Mouse (Mus musculus): Measurements from ENCODE around the gene Il24. TPM values are rescaled to one million over a fixed set of nuclear protein-coding genes. Genes with fewer than 3 reads are reported as not detected.

Il24 gene
- polyA plus RNA-seq, 1 experiment from 2014 or later, result not detected

DNA sequence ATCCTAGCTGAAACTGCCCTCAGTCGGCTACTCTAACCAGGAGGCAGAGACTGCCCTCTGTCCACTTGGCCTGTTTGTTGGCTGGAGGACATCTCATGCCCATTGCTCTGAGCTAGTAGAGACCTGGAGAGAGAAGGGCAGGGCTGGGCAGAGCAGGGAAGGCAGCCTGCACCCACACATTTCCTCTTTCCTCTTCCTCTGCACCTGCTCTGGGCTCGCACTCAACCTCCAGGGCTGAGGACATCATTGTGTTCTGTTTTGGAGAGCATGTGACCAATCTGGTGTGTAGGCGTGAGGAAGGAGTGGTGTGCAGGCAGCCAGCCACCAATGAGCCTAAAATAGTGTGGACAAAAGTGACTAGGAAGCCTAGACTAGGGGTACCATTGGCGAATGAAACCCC lies 23.0 kb downstream of the Il24 start:
- H3K27ac ChIP-seq (ENCODE audit: low read depth), result no peak overlapping the region
- TF ChIP-seq EP300 (IDR thresholded peaks at IDR 0.05; ENCODE audit: low read depth), result no peak
- no peak for TF ChIP-seq CTCF (IDR thresholded peaks at IDR 0.05; ENCODE audit: low read depth)
- H3K4me2 ChIP-seq (ENCODE audit: low read depth, low read length), result no peak overlapping the region
- ATAC-seq, result no peak
- no peaks in the 10 kb centered on the region for H3K36me3 ChIP-seq (replicated peaks; ENCODE audit: insufficient read depth, low read length)
- DNase-seq, result no peak
- H3K4me1 ChIP-seq (ENCODE audit: insufficient read depth), result no peaks in the 10 kb centered on the region; the same call in 1 of the 2 replicates
- no peak overlapping the region; the same call in 1 of the 2 replicates for H3K9ac ChIP-seq (replicated peaks)
- H3K27me3 ChIP-seq (ENCODE audit: insufficient read depth, low read length), result no peaks in the 10 kb centered on the region
- no peaks in the 10 kb centered on the region for H3K9me3 ChIP-seq (ENCODE audit: low read length)
- WGBS (ENCODE audit: insufficient replicate concordance), result 49% methylated on average over 4 of the region's 4 CpGs
- no peak overlapping the region for H3K4me3 ChIP-seq (ENCODE audit: low read depth, low read length)

DNA sequence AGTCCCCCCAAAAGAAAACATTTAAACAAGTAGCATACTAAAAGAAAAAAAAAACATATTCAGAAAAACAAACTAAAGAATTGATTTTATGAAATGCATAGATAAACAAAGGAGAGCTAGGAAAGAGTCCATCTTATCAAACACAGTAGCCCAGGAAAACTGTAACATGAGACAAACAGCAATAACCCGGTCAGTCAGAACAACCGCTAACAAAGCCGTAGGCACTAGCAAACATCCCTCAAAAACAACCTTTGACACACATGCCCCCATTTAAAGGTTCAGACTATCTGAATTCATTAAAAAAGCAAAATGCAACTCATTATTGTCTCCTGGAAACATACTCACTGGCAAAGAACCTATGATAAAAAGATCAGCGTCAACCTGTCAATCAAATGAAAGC lies 29.8 kb downstream of the Il24 start:
- Histone ChIP-seq H3K36me3 (replicated peaks; ENCODE audit: insufficient read depth, low read length) (no peaks in the 10 kb centered on the region), H3K4me3 (ENCODE audit: low read depth, low read length) (no peak overlapping the region), H3K27me3 (ENCODE audit: insufficient read depth, low read length) (no peaks in the 10 kb centered on the region), H3K9ac (replicated peaks) (no peak overlapping the region), H3K4me1 (ENCODE audit: insufficient read depth) (no peaks in the 10 kb centered on the region), H3K27ac (ENCODE audit: low read depth) (peak overlapping the region; percentile 78), H3K9me3 (ENCODE audit: low read length) (no peaks in the 10 kb centered on the region), H3K4me2 (ENCODE audit: low read depth, low read length) (no peak overlapping the region)
- no peak for DNase-seq
- TF ChIP-seq CTCF (IDR thresholded peaks at IDR 0.05; ENCODE audit: low read depth) (no peak), EP300 (IDR thresholded peaks at IDR 0.05; ENCODE audit: low read depth) (no peak)
- ATAC-seq, result peak; percentile 84
- 55% methylated on average over 4 of the region's 4 CpGs for WGBS (ENCODE audit: insufficient replicate concordance)

DNA sequence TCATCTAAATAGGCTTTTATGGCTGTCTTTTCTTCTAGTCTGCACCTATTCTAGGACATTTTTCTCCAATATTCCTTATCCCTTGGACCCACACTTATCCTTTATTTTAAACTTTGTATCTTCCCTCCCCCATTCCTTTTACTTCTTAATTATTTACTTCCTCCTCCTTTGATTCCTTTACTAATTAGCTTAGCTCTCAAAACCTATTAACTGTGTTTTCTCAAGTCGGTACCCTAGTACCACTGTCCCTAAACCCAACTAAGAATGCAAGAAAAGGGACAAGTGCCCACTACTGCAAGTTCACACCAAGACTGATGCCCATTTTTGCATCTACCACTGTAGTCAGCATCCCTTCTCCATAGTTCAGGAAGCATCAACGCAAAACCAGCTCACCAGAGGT lies 31.5 kb downstream of the Il24 start:
- no peak overlapping the region for H3K4me3 ChIP-seq (ENCODE audit: low read depth, low read length)
- ATAC-seq (no peak), DNase-seq (no peak)
- TF ChIP-seq CTCF (IDR thresholded peaks at IDR 0.05; ENCODE audit: low read depth) (no peak), EP300 (IDR thresholded peaks at IDR 0.05; ENCODE audit: low read depth) (no peak)
- H3K27me3 ChIP-seq (ENCODE audit: insufficient read depth, low read length), result no peaks in the 10 kb centered on the region
- no peak overlapping the region for H3K9ac ChIP-seq (replicated peaks)
- H3K9me3 ChIP-seq (ENCODE audit: low read length), result no peaks in the 10 kb centered on the region
- H3K4me2 ChIP-seq (ENCODE audit: low read depth, low read length), result no peak overlapping the region
- H3K27ac ChIP-seq (ENCODE audit: low read depth), result no peak overlapping the region
- WGBS (ENCODE audit: insufficient replicate concordance), result 77% methylated on average over 2 of the region's 2 CpGs
- no peaks in the 10 kb centered on the region for H3K36me3 ChIP-seq (replicated peaks; ENCODE audit: insufficient read depth, low read length)
- H3K4me1 ChIP-seq (ENCODE audit: insufficient read depth), result no peaks in the 10 kb centered on the region

GRCm38 (mm10) chr1:130854819-130855218 lies 32.4 kb downstream of the Il24 start:
- no peaks in the 10 kb centered on the region for H3K9me3 ChIP-seq (ENCODE audit: low read length)
- no peaks in the 10 kb centered on the region for H3K36me3 ChIP-seq (replicated peaks; ENCODE audit: insufficient read depth, low read length)
- DNase-seq, result no peak
- no peak overlapping the region for H3K9ac ChIP-seq (replicated peaks)
- H3K27me3 ChIP-seq (ENCODE audit: insufficient read depth, low read length), result no peaks in the 10 kb centered on the region
- H3K4me3 ChIP-seq (ENCODE audit: low read depth, low read length), result no peak overlapping the region
- 76% methylated on average over 9 of the region's 9 CpGs for WGBS (ENCODE audit: insufficient replicate concordance)
- TF ChIP-seq CTCF (IDR thresholded peaks at IDR 0.05; ENCODE audit: low read depth), result no peak
- no peak for TF ChIP-seq EP300 (IDR thresholded peaks at IDR 0.05; ENCODE audit: low read depth)
- no peak for ATAC-seq
- H3K4me2 ChIP-seq (ENCODE audit: low read depth, low read length), result no peak overlapping the region
- H3K27ac ChIP-seq (ENCODE audit: low read depth), result no peak overlapping the region
- no peaks in the 10 kb centered on the region for H3K4me1 ChIP-seq (ENCODE audit: insufficient read depth)

DNA sequence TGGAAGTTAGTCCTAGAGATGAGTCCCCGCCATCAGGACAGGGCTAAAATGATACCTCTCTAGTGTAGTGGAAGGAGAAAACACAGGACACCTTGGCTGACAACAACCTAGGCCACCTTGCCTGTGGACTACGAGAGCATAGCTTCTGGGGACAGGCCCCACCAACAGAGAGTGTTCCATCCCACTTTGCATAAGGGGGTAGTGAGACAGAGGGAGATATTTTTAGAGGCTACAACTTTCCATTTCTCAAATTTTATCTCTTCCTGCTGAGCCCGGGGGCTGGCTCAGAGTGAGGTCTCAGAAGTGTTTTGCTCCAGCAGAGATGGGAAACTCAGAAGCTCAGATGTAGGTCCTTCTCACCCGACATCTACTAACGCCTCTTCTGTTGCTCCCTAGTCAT lies 36.8 kb downstream of the Il24 start:
- H3K36me3 ChIP-seq (replicated peaks; ENCODE audit: insufficient read depth, low read length), result no peaks in the 10 kb centered on the region
- peak overlapping the region; percentile 16; the same call in 1 of the 2 replicates for H3K27ac ChIP-seq (ENCODE audit: low read depth)
- no peak for DNase-seq
- no peak overlapping the region for H3K4me2 ChIP-seq (ENCODE audit: low read depth, low read length)
- TF ChIP-seq EP300 (IDR thresholded peaks at IDR 0.05; ENCODE audit: low read depth) (no peak), CTCF (IDR thresholded peaks at IDR 0.05; ENCODE audit: low read depth) (no peak)
- H3K4me1 ChIP-seq (ENCODE audit: insufficient read depth), result no peaks in the 10 kb centered on the region
- H3K27me3 ChIP-seq (ENCODE audit: insufficient read depth, low read length), result no peaks in the 10 kb centered on the region
- H3K9ac ChIP-seq (replicated peaks), result no peak overlapping the region
- no peak for ATAC-seq
- H3K4me3 ChIP-seq (ENCODE audit: low read depth, low read length), result no peak overlapping the region
- H3K9me3 ChIP-seq (ENCODE audit: low read length), result no peaks in the 10 kb centered on the region
- WGBS (ENCODE audit: insufficient replicate concordance), result 56% methylated on average over 5 of the region's 5 CpGs

DNA sequence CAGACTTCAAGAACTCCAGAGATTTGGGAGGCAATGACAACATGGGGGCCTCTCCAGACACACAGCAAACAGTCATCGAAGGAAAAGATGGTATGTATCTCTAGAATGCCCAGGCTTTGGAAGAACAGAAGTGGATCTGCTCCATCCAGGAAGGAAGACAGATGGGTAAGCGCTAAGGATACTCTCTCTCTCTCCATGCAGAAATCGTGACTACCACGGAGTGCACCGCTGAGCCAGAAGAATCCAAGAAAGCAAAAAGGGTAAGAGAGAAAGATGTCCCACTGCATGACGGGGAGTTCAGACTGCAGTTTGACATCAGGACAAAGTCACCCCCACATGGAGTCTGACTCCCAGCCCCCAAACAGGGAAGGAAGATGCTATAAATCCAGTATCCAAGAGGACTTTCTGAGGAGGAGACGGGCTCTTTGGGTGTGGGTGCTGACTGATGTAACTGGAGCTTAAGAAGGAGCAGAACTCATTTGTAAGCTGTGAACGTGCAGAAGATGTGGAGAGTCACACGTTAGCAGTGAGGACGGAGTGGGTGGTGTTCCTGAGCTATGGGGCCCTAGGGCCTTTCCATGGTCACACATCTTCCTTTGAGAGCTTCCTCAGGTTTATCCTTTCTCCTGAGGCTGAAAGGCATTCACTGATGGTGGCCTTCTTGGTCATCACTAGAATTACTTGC lies 37.6 kb downstream of the Il24 start:
- no peaks in the 10 kb centered on the region for H3K4me1 ChIP-seq (ENCODE audit: insufficient read depth)
- H3K36me3 ChIP-seq (replicated peaks; ENCODE audit: insufficient read depth, low read length), result no peaks in the 10 kb centered on the region
- no peak for ATAC-seq
- no peaks in the 10 kb centered on the region for H3K9me3 ChIP-seq (ENCODE audit: low read length)
- no peak overlapping the region for H3K4me2 ChIP-seq (ENCODE audit: low read depth, low read length)
- WGBS (ENCODE audit: insufficient replicate concordance), result 81% methylated on average over 10 of the region's 10 CpGs
- H3K27ac ChIP-seq (ENCODE audit: low read depth), result no peak overlapping the region
- no peak overlapping the region for H3K4me3 ChIP-seq (ENCODE audit: low read depth, low read length)
- no peak overlapping the region for H3K9ac ChIP-seq (replicated peaks)
- no peak for DNase-seq
- H3K27me3 ChIP-seq (ENCODE audit: insufficient read depth, low read length), result no peaks in the 10 kb centered on the region
- no peak for TF ChIP-seq CTCF (IDR thresholded peaks at IDR 0.05; ENCODE audit: low read depth)
